Mouse (Mus musculus) spleen, postnatal 4 days (tissue): Measurements from ENCODE around the gene Zc3h14.

Experiments used
- DNase-seq, 2 experiments: peaks; one replicate each; pipeline ENCODE4 v3.0.0; 2022; ENCODE audit warnings: low spot score in 2 of 2

The Zc3h14 gene

GRCm38 (mm10) chr12:98737801-98738350, 8.9 kb upstream of the Zc3h14 start:
- no peak for DNase-seq

- no peak for DNase-seq
Observed at GRCm38 (mm10) chr12:98741011-98741501, 5.7 kb upstream of the Zc3h14 start.

GRCm38 (mm10) chr12:98745626-98746025, 1.1 kb upstream of the Zc3h14 start:
- DNase-seq, result no peak

GRCm38 (mm10) chr12:98746131-98746530, 633 bp upstream of the Zc3h14 start:
- DNase-seq, result peak; percentile 73 to 80

GRCm38 (mm10) chr12:98747380-98747753, 603 bp downstream of the Zc3h14 start:
- DNase-seq, result no peak

- DNase-seq, result no peak
Observed at GRCm38 (mm10) chr12:98757636-98758035, 10.9 kb downstream of the Zc3h14 start.

GRCm38 (mm10) chr12:98759700-98760099, 12.9 kb downstream of the Zc3h14 start:
- DNase-seq, result no peak

- DNase-seq, result no peak
Observed at GRCm38 (mm10) chr12:98766241-98766640, 19.5 kb downstream of the Zc3h14 start.

- DNase-seq, result no peak
Observed at GRCm38 (mm10) chr12:98777509-98777908, 30.7 kb downstream of the Zc3h14 start.

- DNase-seq, result no peak
Observed at GRCm38 (mm10) chr12:98779148-98779547, 32.4 kb downstream of the Zc3h14 start.

- no peak for DNase-seq
Observed at GRCm38 (mm10) chr12:98784251-98784650, 37.5 kb downstream of the Zc3h14 start.

GRCm38 (mm10) chr12:98795731-98796318, 49.1 kb downstream of the Zc3h14 start:
- no peak for DNase-seq

GRCm38 (mm10) chr12:98800334-98800733, 53.6 kb downstream of the Zc3h14 start:
- DNase-seq, result no peak

- DNase-seq, result no peak
Observed at GRCm38 (mm10) chr12:98802245-98802644, 55.5 kb downstream of the Zc3h14 start.

GRCm38 (mm10) chr12:98804078-98804748, 57.4 kb downstream of the Zc3h14 start:
- DNase-seq, result no peak

GRCm38 (mm10) chr12:98820781-98821180, 74.0 kb downstream of the Zc3h14 start:
- no peak for DNase-seq

- DNase-seq, result no peak
Observed at GRCm38 (mm10) chr12:98831122-98831521, 84.4 kb downstream of the Zc3h14 start.

- DNase-seq, result no peak
Observed at GRCm38 (mm10) chr12:98832929-98833598, 86.3 kb downstream of the Zc3h14 start.

GRCm38 (mm10) chr12:98833901-98834300, 87.1 kb downstream of the Zc3h14 start:
- DNase-seq, result no peak

- DNase-seq, result no peak
Observed at GRCm38 (mm10) chr12:98834879-98835278, 88.1 kb downstream of the Zc3h14 start.

GRCm38 (mm10) chr12:98835466-98835865, 88.7 kb downstream of the Zc3h14 start:
- no peak for DNase-seq
